Mouse (Mus musculus): Measurements from ENCODE around the gene Mogat1. TPM values are rescaled to one million over a fixed set of nuclear protein-coding genes. Genes with fewer than 3 reads are reported as not detected.
"Not testable (repeated sequence)": the region's sequence is repeated elsewhere in the genome, so short reads cannot be mapped to it uniquely, and the experiment has no call there.

The Mogat1 gene
- polyA plus RNA-seq, 1 experiment from 2014 or later: not detected

DNA sequence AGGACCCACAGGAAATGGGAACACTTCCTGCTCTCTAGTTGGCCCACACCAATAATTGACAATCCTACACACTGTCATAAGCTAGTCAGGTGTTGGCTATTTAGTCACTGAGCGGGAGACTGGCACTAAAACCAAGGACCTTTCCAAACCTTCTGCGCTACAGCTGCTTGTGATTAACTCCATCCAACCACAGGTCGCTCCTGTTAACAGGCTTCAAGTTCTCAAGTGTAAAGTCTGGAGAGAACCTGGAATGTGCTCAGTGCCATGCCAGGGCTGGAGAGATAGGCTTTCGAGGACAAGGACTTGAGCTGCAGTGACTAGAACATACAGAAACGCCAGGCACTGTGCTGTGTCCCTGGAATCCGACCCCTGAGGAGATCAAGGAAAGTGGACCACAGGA, 28.4 kb downstream of the Mogat1 start:
- ATAC-seq (ENCODE audit: low FRiP score, low read depth): peak; percentile 17; the same call in 1 of the 2 replicates
- Histone ChIP-seq H3K4me2 (replicated peaks) (0 out of 2 replicates have a peak overlapping the region, but pooled peaks have one; percentile 9), H3K4me1 (peaks cover 24% of the 10 kb centered on the region), H3K27ac (peak overlapping the region; percentile 28), H3K9me3 (0 out of 2 replicates have a peak, but pooled peaks cover 3% of the 10 kb centered on the region), H3K36me3 (no peaks in the 10 kb centered on the region), H3K27me3 (no peaks in the 10 kb centered on the region), H3K9ac (no peak overlapping the region), H3K4me3 (no peak overlapping the region)
- 23% methylated on average over 6 of the region's 6 CpGs for WGBS

DNA sequence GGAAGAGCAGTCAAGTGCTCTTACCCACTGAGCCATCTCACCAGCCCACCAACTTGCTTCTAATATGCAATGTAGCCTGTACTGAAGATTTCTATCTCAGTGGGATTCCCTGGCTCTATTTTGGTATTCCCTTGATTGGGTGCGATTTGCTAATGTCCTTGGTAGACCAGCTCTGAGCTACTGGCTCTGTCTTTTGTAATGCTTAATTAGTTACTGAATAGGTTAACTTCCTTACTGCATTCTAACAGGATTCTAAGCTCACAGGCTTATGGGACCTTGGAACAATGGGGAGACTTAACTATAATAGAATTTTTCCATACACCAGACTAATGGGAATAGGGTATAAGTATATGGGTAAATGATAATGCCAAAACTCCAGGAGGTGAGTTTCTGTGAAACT, 32.8 kb downstream of the Mogat1 start:
- not testable (repeated sequence) for H3K27me3 ChIP-seq; H3K4me2 ChIP-seq (replicated peaks); H3K9ac ChIP-seq; H3K9me3 ChIP-seq; H3K4me3 ChIP-seq; H3K27ac ChIP-seq; ATAC-seq (ENCODE audit: low FRiP score, low read depth); H3K36me3 ChIP-seq
- 94% methylated on average over 1 of the region's 1 CpGs for whole genome bisulfite sequencing
- peaks cover 15% of the 10 kb centered on the region for H3K4me1 ChIP-seq

GRCm38 (mm10) chr1:78546258-78546657, 35.5 kb downstream of the Mogat1 start:
- no peak for ATAC-seq (ENCODE audit: low FRiP score, low read depth)
- Histone ChIP-seq H3K9me3 (0 out of 2 replicates have a peak, but pooled peaks cover 5% of the 10 kb centered on the region), H3K4me2 (replicated peaks) (no peak overlapping the region), H3K27ac (no peak overlapping the region), H3K9ac (no peak overlapping the region), H3K4me3 (no peak overlapping the region), H3K4me1 (no peaks in the 10 kb centered on the region), H3K36me3 (no peaks in the 10 kb centered on the region), H3K27me3 (no peaks in the 10 kb centered on the region)
- 69% methylated on average over 9 of the region's 9 CpGs for WGBS

- H3K36me3 ChIP-seq: no peaks in the 10 kb centered on the region
- 0 out of 2 replicates have a peak, but pooled peaks cover 4% of the 10 kb centered on the region for H3K9me3 ChIP-seq
- no peak overlapping the region for H3K27ac ChIP-seq
- H3K4me3 ChIP-seq: no peak overlapping the region
- H3K4me2 ChIP-seq (replicated peaks): no peak overlapping the region
- ATAC-seq (ENCODE audit: low FRiP score, low read depth): no peak
- no peaks in the 10 kb centered on the region for H3K4me1 ChIP-seq
- 66% methylated on average over 6 of the region's 6 CpGs for WGBS
- H3K9ac ChIP-seq: no peak overlapping the region
- no peaks in the 10 kb centered on the region for H3K27me3 ChIP-seq
These were observed 38.2 kb downstream of the Mogat1 start for GRCm38 (mm10) chr1:78548961-78549360.

GRCm38 (mm10) chr1:78554012-78554666, 43.3 kb downstream of the Mogat1 start:
- ATAC-seq (ENCODE audit: low FRiP score, low read depth): no peak
- WGBS: 49% methylated on average over 8 of the region's 8 CpGs

DNA sequence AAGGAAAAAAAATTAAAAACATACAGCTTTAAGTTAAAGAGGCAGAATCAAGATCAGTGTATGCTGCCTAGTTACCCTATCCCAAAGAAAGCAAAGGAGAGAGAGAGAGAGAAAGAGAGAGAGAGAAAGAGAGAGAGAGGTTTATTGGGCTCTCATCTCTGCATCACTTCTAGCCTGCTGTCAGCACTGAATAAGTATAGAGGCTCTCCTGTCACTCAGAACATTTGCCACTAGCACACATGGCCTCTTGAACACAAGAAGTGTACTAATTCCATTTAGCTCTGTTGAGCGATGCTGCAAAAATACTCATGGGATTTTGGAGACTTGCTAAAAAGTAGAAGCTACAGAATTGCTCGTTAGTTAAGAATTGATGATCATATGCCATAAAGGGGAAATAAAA, 56.2 kb downstream of the Mogat1 start:
- H3K36me3 ChIP-seq: no peaks in the 10 kb centered on the region
- H3K27me3 ChIP-seq: no peaks in the 10 kb centered on the region
- H3K4me1 ChIP-seq: peaks cover 18% of the 10 kb centered on the region
- H3K27ac ChIP-seq: no peak overlapping the region; the same call in 1 of the 2 replicates
- no peak overlapping the region for H3K4me2 ChIP-seq (replicated peaks)
- no peak overlapping the region for H3K9ac ChIP-seq
- H3K9me3 ChIP-seq: 0 out of 2 replicates have a peak, but pooled peaks cover 3% of the 10 kb centered on the region
- H3K4me3 ChIP-seq: no peak overlapping the region
- ATAC-seq (ENCODE audit: low FRiP score, low read depth): no peak
- WGBS: 56% methylated on average over 2 of the region's 2 CpGs

More at GRCm38 (mm10) chr1:78554012-78554666, 43.3 kb downstream of the Mogat1 start:
- Histone ChIP-seq H3K27ac (0 out of 2 replicates have a peak overlapping the region, but pooled peaks have one; percentile 39), H3K27me3 (no peaks in the 10 kb centered on the region), H3K9me3 (peaks cover 8% of the 10 kb centered on the region; the same call in 1 of the 2 replicates), H3K4me1 (no peaks in the 10 kb centered on the region), H3K4me2 (replicated peaks) (no peak overlapping the region), H3K36me3 (no peaks in the 10 kb centered on the region), H3K4me3 (no peak overlapping the region), H3K9ac (no peak overlapping the region)

DNA sequence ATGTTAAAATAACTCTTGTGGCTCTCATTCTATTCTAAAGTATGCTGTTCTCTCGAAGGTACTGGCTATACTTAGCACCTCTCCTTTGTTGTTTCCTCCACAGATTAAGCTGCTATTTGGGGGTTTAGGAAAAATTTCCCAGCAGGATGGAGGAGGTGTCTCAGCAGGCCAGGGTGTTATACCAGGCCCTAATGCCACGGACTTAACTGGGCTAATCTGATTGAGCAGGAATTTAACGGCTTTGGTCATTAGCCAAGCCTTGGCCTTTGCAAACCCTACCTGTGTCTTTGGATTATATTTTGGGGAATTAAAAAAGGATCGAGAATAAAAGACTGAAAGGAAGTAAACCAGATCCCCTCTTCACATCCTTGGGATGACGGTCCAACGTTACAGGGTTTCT, 56.6 kb downstream of the Mogat1 start:
- peak overlapping the region; percentile 17; the same call in 1 of the 2 replicates for H3K4me2 ChIP-seq (replicated peaks)
- 17% methylated on average over 6 of the region's 6 CpGs for WGBS
- no peaks in the 10 kb centered on the region for H3K27me3 ChIP-seq
- H3K9me3 ChIP-seq: 0 out of 2 replicates have a peak, but pooled peaks cover 3% of the 10 kb centered on the region
- peak overlapping the region; percentile 72; the same call in 1 of the 2 replicates for H3K27ac ChIP-seq
- H3K9ac ChIP-seq: no peak overlapping the region
- ATAC-seq (ENCODE audit: low FRiP score, low read depth): no peak
- H3K4me3 ChIP-seq: no peak overlapping the region
- no peaks in the 10 kb centered on the region for H3K36me3 ChIP-seq
- peaks cover 18% of the 10 kb centered on the region for H3K4me1 ChIP-seq

DNA sequence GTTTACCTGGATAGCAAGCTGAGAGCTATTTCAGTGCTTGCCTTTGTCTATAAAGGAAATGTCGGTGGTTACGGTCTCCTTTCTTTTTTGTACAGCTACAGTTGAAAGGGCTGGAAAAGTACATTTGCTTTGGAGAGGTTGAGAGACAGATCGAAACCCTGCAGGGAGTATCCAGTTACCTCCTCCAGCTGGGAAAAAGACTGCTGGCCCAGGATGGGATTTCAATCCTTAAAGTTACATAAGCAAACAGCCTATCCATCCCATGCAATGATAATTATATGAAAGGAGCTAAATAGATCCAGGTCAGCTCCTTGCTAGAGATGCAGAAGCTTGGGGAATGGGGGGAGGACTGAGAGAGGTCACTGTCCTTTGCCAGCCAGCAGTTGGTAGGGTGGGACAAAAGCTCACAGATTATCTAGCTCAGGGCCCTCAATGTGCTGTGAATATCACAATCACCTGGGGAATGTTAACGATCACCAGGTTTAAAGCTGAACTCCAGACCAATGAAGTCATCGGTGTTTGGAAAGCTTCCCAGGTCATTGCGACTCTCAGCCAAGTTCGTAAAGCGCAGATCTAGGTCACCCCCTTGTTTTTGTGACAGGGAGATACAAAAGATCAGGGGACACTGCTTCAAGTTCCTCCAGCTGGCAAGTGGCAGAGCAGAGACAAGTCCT, 57.2 kb downstream of the Mogat1 start:
- H3K27me3 ChIP-seq: no peaks in the 10 kb centered on the region
- peak overlapping the region; percentile 17; the same call in 1 of the 2 replicates for H3K4me2 ChIP-seq (replicated peaks)
- H3K9me3 ChIP-seq: 0 out of 2 replicates have a peak, but pooled peaks cover 3% of the 10 kb centered on the region
- 21% methylated on average over 8 of the region's 8 CpGs for WGBS
- H3K4me1 ChIP-seq: peaks cover 18% of the 10 kb centered on the region
- no peak overlapping the region for H3K9ac ChIP-seq
- H3K27ac ChIP-seq: peak overlapping the region; percentile 72; the same call in 1 of the 2 replicates
- no peak overlapping the region for H3K4me3 ChIP-seq
- ATAC-seq (ENCODE audit: low FRiP score, low read depth): peak; percentile 82
- H3K36me3 ChIP-seq: no peaks in the 10 kb centered on the region

- 81% methylated on average over 5 of the region's 5 CpGs for WGBS
- ATAC-seq (ENCODE audit: low FRiP score, low read depth): no peak
These were observed 58.8 kb downstream of the Mogat1 start for GRCm38 (mm10) chr1:78569617-78570016.

DNA sequence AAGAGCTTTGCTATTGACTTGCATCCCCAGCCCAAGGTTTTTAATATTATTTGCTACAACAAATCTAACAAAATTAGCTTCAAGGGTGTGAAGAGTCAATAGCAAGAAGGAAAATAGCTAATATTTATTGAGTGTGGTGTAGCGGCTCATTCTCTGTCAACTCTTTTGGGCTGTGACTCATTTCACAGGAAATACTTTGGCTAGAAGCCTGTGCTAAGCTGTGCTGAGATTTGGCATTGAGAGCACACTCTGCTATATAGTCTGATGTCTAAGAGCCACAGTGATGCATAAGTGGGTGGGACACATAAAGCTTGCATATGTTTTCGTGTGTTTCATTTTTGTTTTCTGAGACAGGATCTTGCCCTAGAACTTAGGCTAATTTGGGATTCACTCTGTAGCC, 74.3 kb downstream of the Mogat1 start:
- Histone ChIP-seq H3K27me3 (no peaks in the 10 kb centered on the region), H3K27ac (no peak overlapping the region), H3K36me3 (no peaks in the 10 kb centered on the region), H3K4me2 (replicated peaks) (no peak overlapping the region), H3K4me1 (0 out of 2 replicates have a peak, but pooled peaks cover 8% of the 10 kb centered on the region), H3K9ac (no peak overlapping the region), H3K4me3 (no peak overlapping the region), H3K9me3 (peaks cover 3% of the 10 kb centered on the region; the same call in 1 of the 2 replicates)
- 84% methylated on average over 2 of the region's 2 CpGs for WGBS
- ATAC-seq (ENCODE audit: low FRiP score, low read depth): no peak

More at GRCm38 (mm10) chr1:78569617-78570016, 58.8 kb downstream of the Mogat1 start:
- Histone ChIP-seq H3K4me2 (replicated peaks) (no peak overlapping the region), H3K4me3 (no peak overlapping the region), H3K36me3 (no peaks in the 10 kb centered on the region), H3K27ac (no peak overlapping the region), H3K4me1 (peaks cover 18% of the 10 kb centered on the region), H3K9me3 (no peaks in the 10 kb centered on the region), H3K27me3 (no peaks in the 10 kb centered on the region), H3K9ac (no peak overlapping the region)

GRCm38 (mm10) chr1:78586986-78587385, 76.2 kb downstream of the Mogat1 start:
- ATAC-seq (ENCODE audit: low FRiP score, low read depth): no peak
- no peaks in the 10 kb centered on the region for H3K9me3 ChIP-seq

More at GRCm38 (mm10) chr1:78586986-78587385, 76.2 kb downstream of the Mogat1 start:
- Histone ChIP-seq H3K27me3 (no peaks in the 10 kb centered on the region), H3K4me3 (no peak overlapping the region), H3K4me2 (replicated peaks) (no peak overlapping the region), H3K4me1 (0 out of 2 replicates have a peak, but pooled peaks cover 8% of the 10 kb centered on the region), H3K27ac (no peak overlapping the region), H3K36me3 (no peaks in the 10 kb centered on the region), H3K9ac (no peak overlapping the region)
- 29% methylated on average over 4 of the region's 4 CpGs for WGBS

All from limb, embryonic 13.5 days (tissue).